Mouse (Mus musculus) macrophage (primary cell): ENCODE measurements around the gene Nbr1. TPM values are rescaled to one million over a fixed set of nuclear protein-coding genes. Genes with fewer than 3 reads are reported as not detected.

Experiments
- H3K27ac ChIP-seq: fragments of 350-480 bp; formaldehyde crosslinking; 2 replicates; pipeline ENCODE4 v1.9.0; 2021
- H3K36me3 ChIP-seq: fragments of 350-480 bp; formaldehyde crosslinking; 2 replicates; pipeline ENCODE4 v1.9.0; 2021; ENCODE audit errors: inconsistent target
- H3K4me3 ChIP-seq: fragments of 350-480 bp; formaldehyde crosslinking; 2 replicates; pipeline ENCODE4 v1.9.0; 2021; ENCODE audit errors: inconsistent target
- H3K79me2 ChIP-seq: fragments of 350-480 bp; formaldehyde crosslinking; 2 replicates; pipeline ENCODE4 v1.9.0; 2021; ENCODE audit errors: inconsistent target
- WGBS: methylation state at CpG from one replicate; pipeline ENCODE4 v1.1.7; 2026; ENCODE audit warnings: inconsistent platforms; ENCODE audit not compliant: missing documents; 5-methylcytosine and 5-hydroxymethylcytosine counted together
- polyA plus RNA-seq: library from polyadenylated mRNA; stranded (reverse); fragments of 250-400 nt; gene quantifications from 3 replicates; pipeline ENCODE4 v1.2.4, GENCODE M21; 2018; ENCODE audit warnings: inconsistent platforms
- total RNA-seq, 78 experiments: library from RNA; depleted of rRNA; stranded (reverse); fragments of 250-400 nt; gene quantifications; 1 replicate in 9 of 78; 2 replicates in 24 of 78; 3 replicates in 43 of 78; 4 replicates in 2 of 78; pipeline ENCODE4 v1.2.4; 2018; ENCODE audit warnings: inconsistent platforms in 56 of 78

Gene Nbr1
- 100 to 1,000 TPM in 17 of 26 experiments, 10 to 100 TPM in 9; 39.7 to 427 (median 139) TPM for total RNA-seq (2018; cell fraction: chromatin; rRNA removed)
- total RNA-seq (2018; cell fraction: cytosol; rRNA removed), result 100 to 1,000 TPM in 8 of 26 experiments, 10 to 100 TPM in 18; 37.9 to 118 (median 70.6) TPM
- 100 to 1,000 TPM in 12 of 26 experiments, 10 to 100 TPM in 14; 45.0 to 242 (median 85.3) TPM for total RNA-seq (2018; cell fraction: nucleus; rRNA removed)
- 57.2 to 95.2 TPM (median 88.0 TPM) in 3 replicates for polyA plus RNA-seq

GRCm38 (mm10) chr11:101551751-101552475 is at the start of gene Nbr1, which contains the start of gene Brca1:
Nbr1 (plus strand) TSS chr11:101552149.
Brca1 (minus strand) TSS chr11:101551955.
- Histone ChIP-seq H3K79me2 (peaks cover 84% of the 10 kb centered on the region), H3K4me3 (peak within 1 kb of the TSS; percentile 93), H3K27ac (peak within 1 kb of the TSS; percentile 96), H3K36me3 (peaks cover 15% of the 10 kb centered on the region)
- under 1% methylated on average over 37 of the region's 43 CpGs for WGBS

- H3K79me2 ChIP-seq, result no peaks in the 10 kb centered on the region
- no peaks in the 10 kb centered on the region for H3K36me3 ChIP-seq
- H3K4me3 ChIP-seq, result no peak overlapping the region
- H3K27ac ChIP-seq, result no peak overlapping the region
- 96% methylated on average over 5 of the region's 5 CpGs for whole genome bisulfite sequencing
These were observed 45.6 kb upstream of the Nbr1 start for GRCm38 (mm10) chr11:101506269-101506780.

- Histone ChIP-seq H3K27ac (no peak overlapping the region), H3K36me3 (no peaks in the 10 kb centered on the region), H3K4me3 (no peak overlapping the region), H3K79me2 (no peaks in the 10 kb centered on the region)
- WGBS, result 87% methylated on average over 7 of the region's 7 CpGs
These were observed 44.9 kb upstream of the Nbr1 start for GRCm38 (mm10) chr11:101507090-101507489.

GRCm38 (mm10) chr11:101518937-101519336 is 33.0 kb upstream of the Nbr1 start:
- WGBS, result 74% methylated on average over 5 of the region's 5 CpGs

GRCm38 (mm10) chr11:101519364-101519763 is 32.6 kb upstream of the Nbr1 start:
- H3K27ac ChIP-seq, result no peak overlapping the region
- H3K36me3 ChIP-seq, result no peaks in the 10 kb centered on the region
- no peaks in the 10 kb centered on the region for H3K79me2 ChIP-seq
- WGBS, result 96% methylated on average over 6 of the region's 6 CpGs
- H3K4me3 ChIP-seq, result no peak overlapping the region

More at GRCm38 (mm10) chr11:101518937-101519336, 33.0 kb upstream of the Nbr1 start:
- no peak overlapping the region for H3K4me3 ChIP-seq
- no peaks in the 10 kb centered on the region for H3K79me2 ChIP-seq
- no peak overlapping the region for H3K27ac ChIP-seq
- H3K36me3 ChIP-seq, result no peaks in the 10 kb centered on the region

GRCm38 (mm10) chr11:101524446-101524845 is 27.5 kb upstream of the Nbr1 start:
- no peak overlapping the region for H3K4me3 ChIP-seq
- no peaks in the 10 kb centered on the region for H3K36me3 ChIP-seq
- no peaks in the 10 kb centered on the region for H3K79me2 ChIP-seq
- 90% methylated on average over 8 of the region's 8 CpGs for WGBS
- no peak overlapping the region for H3K27ac ChIP-seq

GRCm38 (mm10) chr11:101525056-101525455 is 26.9 kb upstream of the Nbr1 start:
- Histone ChIP-seq H3K4me3 (no peak overlapping the region), H3K36me3 (no peaks in the 10 kb centered on the region), H3K27ac (no peak overlapping the region), H3K79me2 (no peaks in the 10 kb centered on the region)
- 98% methylated on average over 10 of the region's 10 CpGs for WGBS

- Histone ChIP-seq H3K36me3 (no peaks in the 10 kb centered on the region), H3K4me3 (no peak overlapping the region), H3K27ac (no peak overlapping the region), H3K79me2 (no peaks in the 10 kb centered on the region)
- 95% methylated on average over 9 of the region's 9 CpGs for whole genome bisulfite sequencing
These were observed 25.9 kb upstream of the Nbr1 start for GRCm38 (mm10) chr11:101525936-101526595.

GRCm38 (mm10) chr11:101526686-101527085 is 25.3 kb upstream of the Nbr1 start:
- WGBS, result 86% methylated on average over 4 of the region's 4 CpGs
- Histone ChIP-seq H3K36me3 (no peaks in the 10 kb centered on the region), H3K79me2 (no peaks in the 10 kb centered on the region), H3K4me3 (no peak overlapping the region), H3K27ac (no peak overlapping the region)

- Histone ChIP-seq H3K79me2 (peaks cover 49% of the 10 kb centered on the region), H3K4me3 (no peak overlapping the region), H3K27ac (peak overlapping the region; percentile 46), H3K36me3 (no peaks in the 10 kb centered on the region)
- WGBS, result 69% methylated on average over 9 of the region's 9 CpGs
These were observed 8.4 kb upstream of the Nbr1 start for GRCm38 (mm10) chr11:101543533-101543932.

- Histone ChIP-seq H3K79me2 (peaks cover 55% of the 10 kb centered on the region), H3K4me3 (no peak overlapping the region), H3K36me3 (no peaks in the 10 kb centered on the region), H3K27ac (peak overlapping the region; percentile 46)
- WGBS, result 78% methylated on average over 1 of the region's 1 CpGs
These were observed 7.8 kb upstream of the Nbr1 start for GRCm38 (mm10) chr11:101544132-101544531.

GRCm38 (mm10) chr11:101548526-101548925 is 3.4 kb upstream of the Nbr1 start:
- Histone ChIP-seq H3K27ac (no peak overlapping the region), H3K4me3 (no peak overlapping the region), H3K36me3 (no peaks in the 10 kb centered on the region), H3K79me2 (peaks cover 72% of the 10 kb centered on the region)

- peaks cover 22% of the 10 kb centered on the region for H3K36me3 ChIP-seq
- H3K79me2 ChIP-seq, result peaks cover 85% of the 10 kb centered on the region
- peak overlapping the region; percentile 96 for H3K27ac ChIP-seq
- H3K4me3 ChIP-seq, result peak overlapping the region; percentile 93
- under 1% methylated on average over 37 of the region's 37 CpGs for WGBS
These were observed 739 bp downstream of the Nbr1 start for GRCm38 (mm10) chr11:101552476-101553300.

GRCm38 (mm10) chr11:101553354-101553930 is 1.5 kb downstream of the Nbr1 start:
- 0% methylated on average over 8 of the region's 8 CpGs for WGBS
- Histone ChIP-seq H3K79me2 (peaks cover 85% of the 10 kb centered on the region), H3K36me3 (peaks cover 29% of the 10 kb centered on the region), H3K27ac (peak overlapping the region; percentile 96), H3K4me3 (peak overlapping the region; percentile 93)
